Mouse (Mus musculus) thymus, adult 2 months (tissue): Measurements from ENCODE around the gene Ccdc81.

Experiments
- CTCF ChIP-seq: fragments of 200-500 bp; IDR thresholded peaks from 2 replicates; pipeline ENCODE4 v1.5.1; 2012; ENCODE audit warnings: mild to moderate bottlenecking, control low read depth, low read length, moderate library complexity, borderline replicate concordance; ENCODE audit not compliant: control insufficient read depth, poor library complexity, insufficient read depth; ENCODE audit errors: extremely low read depth
- POLR2A ChIP-seq: fragments of 200-500 bp; IDR thresholded peaks from 2 replicates; pipeline ENCODE4 v1.6.1; 2012; ENCODE audit warnings: mild to moderate bottlenecking, low read length, control low read depth, moderate library complexity; ENCODE audit not compliant: control insufficient read depth, poor library complexity, insufficient read depth; ENCODE audit errors: extremely low read depth

- no peak for TF ChIP-seq POLR2A
- TF ChIP-seq CTCF: no peak
Measured at GRCm38 (mm10) chr7:89939497-89940353, 36.3 kb upstream of the Ccdc81 start.
